Mouse (Mus musculus): ENCODE measurements around the gene Gm1043.

Gm1043 gene

GRCm38 (mm10) chr5:37246138-37246910 lies 161.2 kb downstream of the Gm1043 start:
- peak; percentile 78 for DNase-seq

- DNase-seq: peak; percentile 85
Measured at GRCm38 (mm10) chr5:37247456-37247855, 162.3 kb downstream of the Gm1043 start.

- no peak for DNase-seq
Measured at GRCm38 (mm10) chr5:37248870-37249269, 163.7 kb downstream of the Gm1043 start.

- DNase-seq: no peak
Measured at GRCm38 (mm10) chr5:37251596-37251995, 166.4 kb downstream of the Gm1043 start.

- no peak for DNase-seq
Measured at GRCm38 (mm10) chr5:37252101-37252804, 167.1 kb downstream of the Gm1043 start.

GRCm38 (mm10) chr5:37254523-37254922 lies 169.4 kb downstream of the Gm1043 start:
- DNase-seq: peak; percentile 61

- DNase-seq: no peak
Measured at GRCm38 (mm10) chr5:37256823-37257222, 171.7 kb downstream of the Gm1043 start.

GRCm38 (mm10) chr5:37257243-37257642 lies 172.1 kb downstream of the Gm1043 start:
- no peak for DNase-seq

GRCm38 (mm10) chr5:37261734-37262133 lies 176.6 kb downstream of the Gm1043 start:
- DNase-seq: no peak

GRCm38 (mm10) chr5:37263816-37264215 lies 178.6 kb downstream of the Gm1043 start:
- no peak for DNase-seq
